Mouse (Mus musculus) G1E (cell line): ENCODE results near the gene 2010109A12Rik. TPM values are rescaled to one million over a fixed set of nuclear protein-coding genes. Genes with fewer than 3 reads are reported as not detected.

Experiments
- ATAC-seq: 2 replicates; pipeline ENCODE4 v1.8.0; 2016; ENCODE audit warnings: mild to moderate bottlenecking; ENCODE audit not compliant: insufficient number of reproducible peaks, poor library complexity, low FRiP score, severe bottlenecking; ENCODE audit errors: extremely low read depth
- DNase-seq: peaks from one replicate; pipeline ENCODE4 v3.0.0; 2012; ENCODE audit warnings: low spot score
- H3K27me3 ChIP-seq: 2 replicates; pipeline ENCODE4 v1.6.1; 2012; ENCODE audit warnings: mild to moderate bottlenecking, low read length, inconsistent platforms; ENCODE audit not compliant: insufficient read depth
- H3K36me3 ChIP-seq: replicated peaks from 2 replicates; pipeline ENCODE3; 2012; ENCODE audit warnings: mild to moderate bottlenecking, inconsistent platforms
- H3K4me1 ChIP-seq: 2 replicates; pipeline ENCODE4 v1.6.1; 2012; ENCODE audit warnings: low read depth, low read length, inconsistent platforms, mixed read lengths; ENCODE audit not compliant: insufficient read depth
- H3K4me3 ChIP-seq: 2 replicates; pipeline ENCODE4 v1.5.1; 2012; ENCODE audit warnings: low read depth, mild to moderate bottlenecking, inconsistent platforms, low read length, moderate library complexity, mixed read lengths
- H3K9me3 ChIP-seq: replicated peaks from 2 replicates; pipeline ENCODE4 v1.6.1; 2012; ENCODE audit warnings: inconsistent platforms
- CTCF ChIP-seq: IDR thresholded peaks from 2 replicates; pipeline ENCODE4 v1.5.1; 2012; ENCODE audit warnings: low read depth, low read length, inconsistent platforms, mixed read lengths
- GATA1 ChIP-seq: IDR thresholded peaks from 2 replicates; pipeline ENCODE4 v1.6.1; 2012; ENCODE audit warnings: borderline replicate concordance, low read length, inconsistent platforms, mixed read lengths
- GATA2 ChIP-seq: IDR thresholded peaks from 2 replicates; pipeline ENCODE4 v1.6.1; 2012; ENCODE audit warnings: low read depth, low read length, inconsistent platforms, borderline replicate concordance
- POLR2AphosphoS5 ChIP-seq: IDR thresholded peaks from 2 replicates; pipeline ENCODE4 v1.6.1; 2012; ENCODE audit warnings: low read depth, low read length, inconsistent platforms; ENCODE audit not compliant: insufficient replicate concordance
- TAL1 ChIP-seq: conservative IDR thresholded peaks from 2 replicates; pipeline ENCODE4 v1.6.1; 2012; ENCODE audit warnings: low read depth, low read length, inconsistent platforms, mixed read lengths
- polyA plus RNA-seq: library from polyadenylated mRNA; stranded (reverse); fragments of >175 nt; gene quantifications from 2 replicates; pipeline ENCODE4 v1.2.3, GENCODE M21; 2012
- total RNA-seq, 2 experiments: library from RNA; stranded (forward) in 1 of 2; stranded (reverse) in 1 of 2; fragments of 200-1000 nt in 1 of 2; fragments of >200 nt in 1 of 2; fragmentation: Nextera tagmentation in 1 of 2; gene quantifications; 2 replicates each; pipeline ENCODE4 v1.2.3; 2014 to 2017

The 2010109A12Rik gene
- total and polyA plus RNA-seq, 3 experiments: 0.26 to 2.0 (median 1.4) TPM

- Histone ChIP-seq H3K36me3 (no peaks in the 10 kb centered on the region), H3K4me3 (no peak overlapping the region), H3K4me1 (peaks cover 12% of the 10 kb centered on the region), H3K27me3 (peaks cover 12% of the 10 kb centered on the region), H3K9me3 (0 out of 2 replicates have a peak, but pooled peaks cover 2% of the 10 kb centered on the region)
- DNase-seq: no peak
- TF ChIP-seq TAL1 (no peak), CTCF (no peak), GATA2 (no peak), GATA1 (no peak), POLR2AphosphoS5 (no peak)
- no peak for ATAC-seq
Measured at GRCm38 (mm10) chr5:93255759-93256265, 49.5 kb downstream of the 2010109A12Rik start.

- 0 out of 2 replicates have a peak, but pooled peaks cover 2% of the 10 kb centered on the region for H3K9me3 ChIP-seq
- no peak overlapping the region for H3K4me3 ChIP-seq
- ATAC-seq (no peak), DNase-seq (no peak)
- H3K36me3 ChIP-seq: no peaks in the 10 kb centered on the region
- peaks cover 7% of the 10 kb centered on the region for H3K27me3 ChIP-seq
- H3K4me1 ChIP-seq: peaks cover 9% of the 10 kb centered on the region
- TF ChIP-seq GATA2: no peak
- no peak for TF ChIP-seq TAL1
- no peak for TF ChIP-seq GATA1
- TF ChIP-seq CTCF: no peak
Measured at GRCm38 (mm10) chr5:93256820-93257405, 50.6 kb downstream of the 2010109A12Rik start.

- ATAC-seq: no peak
- Histone ChIP-seq H3K4me3 (no peak overlapping the region), H3K36me3 (no peaks in the 10 kb centered on the region), H3K27me3 (peaks cover 7% of the 10 kb centered on the region), H3K9me3 (0 out of 2 replicates have a peak, but pooled peaks cover 2% of the 10 kb centered on the region), H3K4me1 (peaks cover 21% of the 10 kb centered on the region)
- DNase-seq: no peak
- no peak for TF ChIP-seq CTCF
- no peak for TF ChIP-seq TAL1
- no peak for TF ChIP-seq GATA2
- TF ChIP-seq POLR2AphosphoS5: no peak
- TF ChIP-seq GATA1: no peak
Measured at GRCm38 (mm10) chr5:93259349-93259748, 53.0 kb downstream of the 2010109A12Rik start.

GRCm38 (mm10) chr5:93260983-93261382 lies 54.7 kb downstream of the 2010109A12Rik start:
- ATAC-seq (no peak), DNase-seq (no peak)
- H3K4me3 ChIP-seq: no peak overlapping the region
- H3K27me3 ChIP-seq: peaks cover 3% of the 10 kb centered on the region
- H3K36me3 ChIP-seq: no peaks in the 10 kb centered on the region
- H3K4me1 ChIP-seq: peaks cover 38% of the 10 kb centered on the region
- H3K9me3 ChIP-seq: no peaks in the 10 kb centered on the region
- TF ChIP-seq GATA2 (no peak), TAL1 (no peak), GATA1 (no peak), POLR2AphosphoS5 (no peak), CTCF (no peak)

- no peaks in the 10 kb centered on the region for H3K9me3 ChIP-seq
- peaks cover 3% of the 10 kb centered on the region for H3K27me3 ChIP-seq
- H3K4me1 ChIP-seq: peaks cover 42% of the 10 kb centered on the region
- no peak overlapping the region for H3K4me3 ChIP-seq
- DNase-seq (no peak), ATAC-seq (no peak)
- no peaks in the 10 kb centered on the region for H3K36me3 ChIP-seq
- TF ChIP-seq POLR2AphosphoS5 (no peak), TAL1 (no peak), GATA2 (no peak), GATA1 (no peak), CTCF (no peak)
Measured at GRCm38 (mm10) chr5:93262751-93263150, 56.4 kb downstream of the 2010109A12Rik start.

Other genes starting within 250 kb of the 2010109A12Rik start
- not detected in 2 replicates for gene Sowahb, start 161.5 kb upstream of the 2010109A12Rik start, total RNA-seq (2014; fragmentation: Nextera tagmentation)
- 0.11 TPM in 1 of 2 replicates, not detected in the other for gene Sowahb, start 161.5 kb upstream of the 2010109A12Rik start, total RNA-seq (2017)
- gene Sowahb, start 161.5 kb upstream of the 2010109A12Rik start, polyA plus RNA-seq: not detected in 2 replicates
- gene Sept11, start 113.1 kb upstream of the 2010109A12Rik start, total RNA-seq (2014; fragmentation: Nextera tagmentation): 96.1 and 104 TPM in 2 replicates
- 41.2 and 46.1 TPM in 2 replicates for gene Sept11, start 113.1 kb upstream of the 2010109A12Rik start, total RNA-seq (2017)
- 20.4 and 25.4 TPM in 2 replicates for gene Sept11, start 113.1 kb upstream of the 2010109A12Rik start, polyA plus RNA-seq
- gene Ccni, start within 50 bp of the 2010109A12Rik start, total RNA-seq (2014; fragmentation: Nextera tagmentation): 418 and 432 TPM in 2 replicates
- gene Ccni, start within 50 bp of the 2010109A12Rik start, total RNA-seq (2017): 272 and 302 TPM in 2 replicates
- gene Ccni, start within 50 bp of the 2010109A12Rik start, polyA plus RNA-seq: 138 and 240 TPM in 2 replicates
- 110 and 117 TPM in 2 replicates for gene Ccng2, start 60.7 kb downstream of the 2010109A12Rik start, total RNA-seq (2014; fragmentation: Nextera tagmentation)
- gene Ccng2, start 60.7 kb downstream of the 2010109A12Rik start, total RNA-seq (2017): 215 and 251 TPM in 2 replicates
- 30.9 and 35.2 TPM in 2 replicates for gene Ccng2, start 60.7 kb downstream of the 2010109A12Rik start, polyA plus RNA-seq